Mouse (Mus musculus) C2C12 (cell line): Measurements from ENCODE around the gene Olfr1039. TPM values are rescaled to one million over a fixed set of nuclear protein-coding genes. Genes with fewer than 3 reads are reported as not detected.
"Not testable (repeated sequence)": the region's sequence is repeated elsewhere in the genome, so short reads cannot be mapped to it uniquely, and the experiment has no call there.

ENCODE experiments used
- H3K27me3 ChIP-seq: one replicate; pipeline ENCODE4 v1.6.1; 2011; ENCODE audit not compliant: control insufficient read depth, insufficient read depth, insufficient read length
- H3K36me3 ChIP-seq: one replicate; pipeline ENCODE4 v1.6.1; 2011; ENCODE audit not compliant: control insufficient read depth, insufficient read depth
- H3K4me3 ChIP-seq: one replicate; pipeline ENCODE4 v1.5.1; 2011; ENCODE audit warnings: mild to moderate bottlenecking, control low read depth; ENCODE audit not compliant: poor library complexity, insufficient read depth, severe bottlenecking
- H3K79me2 ChIP-seq: one replicate; pipeline ENCODE4 v1.6.1; 2011; ENCODE audit not compliant: control insufficient read depth, insufficient read depth
- H3K79me3 ChIP-seq: one replicate; pipeline ENCODE4 v1.6.1; 2011; ENCODE audit warnings: low read depth, control low read depth
- H3ac ChIP-seq: one replicate; pipeline ENCODE3; 2011; ENCODE audit warnings: low read depth; ENCODE audit not compliant: control insufficient read depth, insufficient read length
- CEBPB ChIP-seq: IDR thresholded peaks from one replicate; pipeline ENCODE4 v1.6.1; 2011; ENCODE audit warnings: low read depth, mild to moderate bottlenecking, control low read depth, moderate library complexity
- CTCF ChIP-seq: IDR thresholded peaks from one replicate; pipeline ENCODE4 v1.5.1; 2011; ENCODE audit not compliant: control insufficient read depth, insufficient read depth, insufficient read length
- FOSL1 ChIP-seq: IDR thresholded peaks from one replicate; pipeline ENCODE4 v1.8.0; 2011; ENCODE audit warnings: mild to moderate bottlenecking, low read length; ENCODE audit not compliant: poor library complexity, insufficient read depth, severe bottlenecking
- MAX ChIP-seq: IDR thresholded peaks from one replicate; pipeline ENCODE4 v1.6.1; 2011; ENCODE audit warnings: mild to moderate bottlenecking, control low read depth
- MYOD1 ChIP-seq: IDR thresholded peaks from one replicate; pipeline ENCODE4 v1.6.1; 2011; ENCODE audit warnings: low read depth; ENCODE audit not compliant: control insufficient read depth, insufficient read length
- MYOG ChIP-seq: IDR thresholded peaks from one replicate; pipeline ENCODE4 v1.6.1; 2011; ENCODE audit not compliant: control insufficient read depth, insufficient read length; ENCODE audit errors: extremely low read depth
- USF1 ChIP-seq: IDR thresholded peaks from one replicate; pipeline ENCODE4 v1.6.1; 2011; ENCODE audit warnings: low read depth, mild to moderate bottlenecking, control low read depth, moderate library complexity
- polyA plus RNA-seq: library from polyadenylated mRNA; unstranded; fragments of >200 nt; fragmentation: generic; extraction: Trizol; gene quantifications from one replicate; pipeline ENCODE4 v1.2.1, GENCODE M21; 2012; ENCODE audit warnings: missing spikeins

Olfr1039 gene
- polyA plus RNA-seq, 1 experiment: not detected

DNA sequence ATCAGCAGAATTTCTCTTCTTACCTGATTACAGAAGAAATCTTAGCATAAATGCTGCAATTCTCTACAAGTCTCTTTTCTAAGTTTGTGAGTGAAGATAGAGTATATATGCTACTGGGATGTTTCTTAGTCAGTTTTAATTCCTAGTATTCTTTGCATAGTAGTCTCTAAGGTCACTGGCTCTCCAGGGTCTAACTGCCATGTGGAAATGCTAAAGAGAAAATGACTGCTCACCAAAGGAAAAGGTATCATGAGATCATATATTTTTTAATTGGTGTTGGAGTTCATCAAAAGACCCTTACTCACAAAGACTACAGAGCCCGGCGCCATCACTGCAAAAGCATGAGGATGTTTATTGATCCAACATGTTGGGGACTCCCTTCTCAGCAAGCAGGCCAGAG is 48.4 kb downstream of the Olfr1039 start, which contains the start of gene Olfr1037:
TSS of gene Olfr1037 (minus strand) at position 101 of the 400 bp plus-strand sequence.
- Histone ChIP-seq H3K36me3 (no peaks in the 10 kb centered on the region), H3ac (no peak within 1 kb of the TSS), H3K79me2 (no peaks in the 10 kb centered on the region), H3K79me3 (no peaks in the 10 kb centered on the region), H3K27me3 (no peaks in the 10 kb centered on the region), H3K4me3 (no peak within 1 kb of the TSS)
- TF ChIP-seq USF1: no peak
- TF ChIP-seq MYOD1: no peak
- no peak for TF ChIP-seq FOSL1
- TF ChIP-seq MAX: no peak
- no peak for TF ChIP-seq CEBPB
- TF ChIP-seq CTCF: no peak
- TF ChIP-seq MYOG: no peak

DNA sequence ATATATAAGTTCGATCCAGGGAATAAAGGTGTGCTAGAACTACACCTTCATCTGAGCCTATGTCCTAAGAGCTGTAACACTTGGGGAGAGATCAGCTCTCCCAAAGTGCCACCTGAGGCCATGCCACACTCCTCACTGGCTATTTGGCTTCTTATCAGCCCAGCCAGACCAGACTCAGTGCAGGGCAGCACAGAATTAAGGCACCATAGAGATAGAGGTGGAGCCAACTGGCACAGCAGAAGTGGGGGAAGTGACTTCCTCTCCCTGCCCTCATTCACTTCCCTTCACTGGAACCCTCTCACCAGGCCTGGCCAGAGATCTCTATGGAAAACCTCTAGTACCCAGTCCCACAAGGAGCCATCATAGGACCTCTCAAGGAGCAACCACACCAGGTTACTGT is 55.2 kb downstream of the Olfr1039 start:
- not testable (repeated sequence) for H3K79me2 ChIP-seq, H3K79me3 ChIP-seq

More for the DNA sequence above, 55.2 kb downstream of the Olfr1039 start:
- not testable (repeated sequence) for H3K4me3 ChIP-seq, H3K27me3 ChIP-seq, H3ac ChIP-seq, H3K36me3 ChIP-seq

Other genes with a start within 250 kb of the Olfr1039 start
- gene Olfr1024, start 230.9 kb downstream of the Olfr1039 start, polyA plus RNA-seq: not detected
- gene Olfr1025-ps1, start 220.7 kb downstream of the Olfr1039 start, polyA plus RNA-seq: not detected
- gene Olfr1026, start 214.4 kb downstream of the Olfr1039 start, polyA plus RNA-seq: not detected
- not detected for gene Olfr1028, start 185.5 kb downstream of the Olfr1039 start, polyA plus RNA-seq
- not detected for gene Olfr1029, start 162.0 kb downstream of the Olfr1039 start, polyA plus RNA-seq
- gene Olfr1030, start 156.7 kb downstream of the Olfr1039 start, polyA plus RNA-seq: not detected
- not detected for gene Olfr1031, start 145.6 kb downstream of the Olfr1039 start, polyA plus RNA-seq
- not detected for gene Olfr1032, start 130.4 kb downstream of the Olfr1039 start, polyA plus RNA-seq
- gene Olfr1033, start 115.3 kb downstream of the Olfr1039 start, polyA plus RNA-seq: not detected
- not detected for gene Olfr1034, start 90.1 kb downstream of the Olfr1039 start, polyA plus RNA-seq
- not detected for gene Olfr1036, start 61.9 kb downstream of the Olfr1039 start, polyA plus RNA-seq
- gene Olfr1037, start 48.5 kb downstream of the Olfr1039 start, polyA plus RNA-seq: not detected
- not detected for gene Olfr1040, start 10.8 kb upstream of the Olfr1039 start, polyA plus RNA-seq
- not detected for gene Olfr1042, start 25.9 kb upstream of the Olfr1039 start, polyA plus RNA-seq
- gene Olfr1043, start 31.6 kb upstream of the Olfr1039 start, polyA plus RNA-seq: not detected
- gene Olfr1044, start 41.9 kb upstream of the Olfr1039 start, polyA plus RNA-seq: not detected
- not detected for gene Olfr52, start 49.8 kb upstream of the Olfr1039 start, polyA plus RNA-seq
- gene Olfr1045, start 67.1 kb upstream of the Olfr1039 start, polyA plus RNA-seq: not detected
- gene Olfr1046, start 83.4 kb upstream of the Olfr1039 start, polyA plus RNA-seq: not detected
- not detected for gene Olfr1047, start 95.5 kb upstream of the Olfr1039 start, polyA plus RNA-seq
- gene Olfr1048, start 104.4 kb upstream of the Olfr1039 start, polyA plus RNA-seq: not detected
- gene Olfr1049, start 122.4 kb upstream of the Olfr1039 start, polyA plus RNA-seq: not detected
- gene Olfr1051, start 143.2 kb upstream of the Olfr1039 start, polyA plus RNA-seq: not detected
- gene Olfr1052, start 156.5 kb upstream of the Olfr1039 start, polyA plus RNA-seq: not detected
- gene Olfr1053, start 179.4 kb upstream of the Olfr1039 start, polyA plus RNA-seq: not detected
- gene Olfr1054, start 199.5 kb upstream of the Olfr1039 start, polyA plus RNA-seq: not detected
- gene Olfr1055, start 214.4 kb upstream of the Olfr1039 start, polyA plus RNA-seq: not detected
- gene Olfr1056, start 226.5 kb upstream of the Olfr1039 start, polyA plus RNA-seq: not detected
- gene Olfr1057, start 242.5 kb upstream of the Olfr1039 start, polyA plus RNA-seq: not detected